Mouse (Mus musculus): ENCODE measurements at regions not wholly inside any gene's neighbourhood (a gene's known extent, or its start where the extent isn't known, plus 50 kb on each side); places are given as distances from the start of the nearest gene placed in this dataset.

- Histone ChIP-seq H3K4me2 (no peak overlapping the region), H3K9me3 (no peaks in the 10 kb centered on the region), H3K9ac (no peak overlapping the region), H3K36me3 (no peaks in the 10 kb centered on the region), H3K27me3 (replicated peaks) (no peaks in the 10 kb centered on the region), H3K27ac (replicated peaks) (no peak overlapping the region), H3K4me3 (no peak overlapping the region), H3K4me1 (peaks cover 8% of the 10 kb centered on the region; the same call in 1 of the 2 replicates)
- no peak for ATAC-seq (ENCODE audit: extremely low read depth, insufficient number of reproducible peaks, low FRiP score, low TSS enrichment)
- WGBS = 80% methylated on average over 9 of the region's 9 CpGs
Measured at GRCm38 (mm10) chr4:106244826-106245510, 71.0 kb upstream of the Usp24 start.

GRCm38 (mm10) chr4:106246695-106247094 is 69.3 kb upstream of the Usp24 start:
- ATAC-seq (ENCODE audit: extremely low read depth, insufficient number of reproducible peaks, low FRiP score, low TSS enrichment) = no peak
- Histone ChIP-seq H3K9ac (no peak overlapping the region), H3K4me3 (no peak overlapping the region), H3K36me3 (no peaks in the 10 kb centered on the region), H3K27me3 (replicated peaks) (no peaks in the 10 kb centered on the region), H3K9me3 (no peaks in the 10 kb centered on the region), H3K4me2 (no peak overlapping the region), H3K4me1 (peaks cover 8% of the 10 kb centered on the region; the same call in 1 of the 2 replicates), H3K27ac (replicated peaks) (no peak overlapping the region)
- 76% methylated on average over 2 of the region's 2 CpGs for WGBS

- 83% methylated on average over 5 of the region's 5 CpGs for WGBS
- ATAC-seq (ENCODE audit: extremely low read depth, insufficient number of reproducible peaks, low FRiP score, low TSS enrichment) = no peak
- no peak overlapping the region for H3K4me2 ChIP-seq
- no peak overlapping the region for H3K27ac ChIP-seq (replicated peaks)
- no peaks in the 10 kb centered on the region for H3K9me3 ChIP-seq
- H3K27me3 ChIP-seq (replicated peaks) = no peaks in the 10 kb centered on the region
- H3K9ac ChIP-seq = no peak overlapping the region
- peaks cover 8% of the 10 kb centered on the region; the same call in 1 of the 2 replicates for H3K4me1 ChIP-seq
- H3K36me3 ChIP-seq = no peaks in the 10 kb centered on the region
- no peak overlapping the region for H3K4me3 ChIP-seq
Measured at GRCm38 (mm10) chr4:106247398-106247797, 68.6 kb upstream of the Usp24 start.

- Histone ChIP-seq H3K9ac (no peak overlapping the region), H3K4me2 (no peak overlapping the region), H3K4me1 (peaks cover 8% of the 10 kb centered on the region; the same call in 1 of the 2 replicates), H3K4me3 (no peak overlapping the region), H3K9me3 (no peaks in the 10 kb centered on the region), H3K27ac (replicated peaks) (no peak overlapping the region), H3K36me3 (no peaks in the 10 kb centered on the region), H3K27me3 (replicated peaks) (no peaks in the 10 kb centered on the region)
- ATAC-seq (ENCODE audit: extremely low read depth, insufficient number of reproducible peaks, low FRiP score, low TSS enrichment) = no peak
- 79% methylated on average over 8 of the region's 8 CpGs for WGBS
Measured at GRCm38 (mm10) chr4:106248272-106248671, 67.7 kb upstream of the Usp24 start.

GRCm38 (mm10) chr4:106249028-106249782 is 66.8 kb upstream of the Usp24 start:
- no peaks in the 10 kb centered on the region for H3K27me3 ChIP-seq (replicated peaks)
- H3K27ac ChIP-seq (replicated peaks) = no peak overlapping the region; the same call in 1 of the 2 replicates
- H3K4me3 ChIP-seq = no peak overlapping the region
- H3K4me2 ChIP-seq = no peak overlapping the region
- 26% methylated on average over 7 of the region's 7 CpGs for WGBS
- H3K4me1 ChIP-seq = peaks cover 8% of the 10 kb centered on the region; the same call in 1 of the 2 replicates
- no peak overlapping the region for H3K9ac ChIP-seq
- H3K36me3 ChIP-seq = no peaks in the 10 kb centered on the region
- no peak for ATAC-seq (ENCODE audit: extremely low read depth, insufficient number of reproducible peaks, low FRiP score, low TSS enrichment)
- H3K9me3 ChIP-seq = no peaks in the 10 kb centered on the region

GRCm38 (mm10) chr4:106250048-106250447 is 66.0 kb upstream of the Usp24 start:
- H3K9me3 ChIP-seq = no peaks in the 10 kb centered on the region
- WGBS = 85% methylated on average over 2 of the region's 2 CpGs
- ATAC-seq (ENCODE audit: extremely low read depth, insufficient number of reproducible peaks, low FRiP score, low TSS enrichment) = no peak
- no peaks in the 10 kb centered on the region for H3K36me3 ChIP-seq
- H3K4me3 ChIP-seq = no peak overlapping the region
- H3K27me3 ChIP-seq (replicated peaks) = no peaks in the 10 kb centered on the region
- no peak overlapping the region for H3K4me2 ChIP-seq
- no peak overlapping the region for H3K9ac ChIP-seq
- peaks cover 8% of the 10 kb centered on the region for H3K4me1 ChIP-seq
- no peak overlapping the region for H3K27ac ChIP-seq (replicated peaks)

GRCm38 (mm10) chr4:106251430-106251829 is 64.6 kb upstream of the Usp24 start:
- H3K9ac ChIP-seq = no peak overlapping the region
- WGBS = 75% methylated on average over 1 of the region's 1 CpGs
- no peak for ATAC-seq (ENCODE audit: extremely low read depth, insufficient number of reproducible peaks, low FRiP score, low TSS enrichment)
- H3K27me3 ChIP-seq (replicated peaks) = no peaks in the 10 kb centered on the region
- no peaks in the 10 kb centered on the region for H3K9me3 ChIP-seq
- H3K4me2 ChIP-seq = no peak overlapping the region
- no peak overlapping the region for H3K4me3 ChIP-seq
- no peaks in the 10 kb centered on the region for H3K36me3 ChIP-seq
- no peak overlapping the region for H3K27ac ChIP-seq (replicated peaks)
- peaks cover 19% of the 10 kb centered on the region for H3K4me1 ChIP-seq

GRCm38 (mm10) chr4:106252946-106253345 is 63.1 kb upstream of the Usp24 start:
- Histone ChIP-seq H3K36me3 (no peaks in the 10 kb centered on the region), H3K4me1 (peaks cover 33% of the 10 kb centered on the region), H3K27me3 (replicated peaks) (no peaks in the 10 kb centered on the region), H3K9me3 (no peaks in the 10 kb centered on the region), H3K9ac (no peak overlapping the region), H3K4me2 (no peak overlapping the region), H3K4me3 (no peak overlapping the region), H3K27ac (replicated peaks) (no peak overlapping the region)
- no peak for ATAC-seq (ENCODE audit: extremely low read depth, insufficient number of reproducible peaks, low FRiP score, low TSS enrichment)
- WGBS = 84% methylated on average over 6 of the region's 6 CpGs

- no peak overlapping the region for H3K4me2 ChIP-seq
- no peak overlapping the region for H3K27ac ChIP-seq (replicated peaks)
- H3K4me1 ChIP-seq = peaks cover 26% of the 10 kb centered on the region
- H3K9me3 ChIP-seq = no peaks in the 10 kb centered on the region
- H3K36me3 ChIP-seq = no peaks in the 10 kb centered on the region
- 86% methylated on average over 3 of the region's 3 CpGs for WGBS
- H3K27me3 ChIP-seq (replicated peaks) = no peaks in the 10 kb centered on the region
- ATAC-seq (ENCODE audit: extremely low read depth, insufficient number of reproducible peaks, low FRiP score, low TSS enrichment) = no peak
- no peak overlapping the region for H3K9ac ChIP-seq
- no peak overlapping the region for H3K4me3 ChIP-seq
Measured at GRCm38 (mm10) chr4:106254761-106255475, 61.1 kb upstream of the Usp24 start.

GRCm38 (mm10) chr4:106255959-106256609 is 59.9 kb upstream of the Usp24 start:
- Histone ChIP-seq H3K4me2 (0 out of 2 replicates have a peak overlapping the region, but pooled peaks have one; percentile 9), H3K9ac (no peak overlapping the region), H3K27me3 (replicated peaks) (no peaks in the 10 kb centered on the region), H3K27ac (replicated peaks) (peak overlapping the region; percentile 85), H3K4me3 (no peak overlapping the region), H3K36me3 (no peaks in the 10 kb centered on the region), H3K9me3 (no peaks in the 10 kb centered on the region), H3K4me1 (peaks cover 27% of the 10 kb centered on the region)
- ATAC-seq (ENCODE audit: extremely low read depth, insufficient number of reproducible peaks, low FRiP score, low TSS enrichment) = no peak

GRCm38 (mm10) chr4:106261404-106261803 is 54.6 kb upstream of the Usp24 start:
- Histone ChIP-seq H3K4me3 (no peak overlapping the region), H3K27me3 (replicated peaks) (no peaks in the 10 kb centered on the region), H3K4me1 (peaks cover 39% of the 10 kb centered on the region), H3K27ac (replicated peaks) (no peak overlapping the region), H3K9ac (no peak overlapping the region), H3K4me2 (no peak overlapping the region), H3K36me3 (no peaks in the 10 kb centered on the region), H3K9me3 (no peaks in the 10 kb centered on the region)
- ATAC-seq (ENCODE audit: extremely low read depth, insufficient number of reproducible peaks, low FRiP score, low TSS enrichment) = no peak
- 65% methylated on average over 3 of the region's 3 CpGs for WGBS
